Mouse (Mus musculus) megakaryocyte, embryonic 14.5 days (primary cell): ENCODE measurements around the gene Ptn. TPM values are rescaled to one million over a fixed set of nuclear protein-coding genes. Genes with fewer than 3 reads are reported as not detected.

ENCODE experiments used
- H3K27me3 ChIP-seq: replicated peaks from 2 replicates; pipeline ENCODE3; 2012; ENCODE audit warnings: inconsistent platforms
- H3K36me3 ChIP-seq: replicated peaks from 2 replicates; pipeline ENCODE3; 2012; ENCODE audit warnings: low read length, inconsistent platforms, mixed read lengths
- H3K4me1 ChIP-seq: 2 replicates; pipeline ENCODE4 v1.6.1; 2012; ENCODE audit warnings: inconsistent platforms
- H3K4me3 ChIP-seq: replicated peaks from 2 replicates; pipeline ENCODE3; 2012; ENCODE audit warnings: moderate library complexity, mild to moderate bottlenecking, inconsistent platforms
- H3K9me3 ChIP-seq: 2 replicates; pipeline ENCODE4 v1.6.1; 2012; ENCODE audit warnings: inconsistent platforms
- FLI1 ChIP-seq: IDR thresholded peaks from 2 replicates; pipeline ENCODE4 v1.6.1; 2012; ENCODE audit warnings: low read length, inconsistent platforms, mixed read lengths
- GATA1 ChIP-seq: IDR thresholded peaks from 3 replicates; pipeline ENCODE4 v1.6.1; 2012; ENCODE audit warnings: mixed read lengths, low read length, inconsistent platforms, borderline replicate concordance
- polyA plus RNA-seq: library from polyadenylated mRNA; stranded (reverse); fragments of >175 nt; gene quantifications from 2 replicates; pipeline ENCODE4 v1.2.3, GENCODE M21; 2012; ENCODE audit warnings: low replicate concordance; ENCODE audit not compliant: insufficient read depth

Gene Ptn
- polyA plus RNA-seq, 1 experiment = not detected

DNA sequence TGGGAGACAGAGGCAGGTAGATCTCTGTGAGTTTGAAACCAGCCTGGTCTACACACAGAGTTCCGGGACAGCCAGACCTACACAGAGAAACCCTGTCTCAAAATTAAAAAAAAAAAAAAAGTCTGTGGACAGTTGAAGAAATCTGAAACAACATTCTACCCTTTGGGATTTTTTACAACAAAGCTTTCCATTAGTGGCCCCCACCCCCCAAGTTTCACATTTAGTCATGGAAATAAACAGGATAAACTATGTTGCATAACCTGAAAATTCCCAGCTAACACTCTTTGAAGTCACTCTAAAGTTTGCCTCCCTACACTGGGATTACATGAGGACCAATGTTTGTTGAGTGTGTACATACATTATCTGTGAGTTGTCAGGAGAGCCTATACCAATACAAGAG, 28.7 kb upstream of the Ptn start:
- Histone ChIP-seq H3K36me3 (no peaks in the 10 kb centered on the region), H3K27me3 (no peaks in the 10 kb centered on the region), H3K9me3 (no peaks in the 10 kb centered on the region), H3K4me3 (no peak overlapping the region), H3K4me1 (no peaks in the 10 kb centered on the region)
- no peak for TF ChIP-seq GATA1
- TF ChIP-seq FLI1 = no peak

DNA sequence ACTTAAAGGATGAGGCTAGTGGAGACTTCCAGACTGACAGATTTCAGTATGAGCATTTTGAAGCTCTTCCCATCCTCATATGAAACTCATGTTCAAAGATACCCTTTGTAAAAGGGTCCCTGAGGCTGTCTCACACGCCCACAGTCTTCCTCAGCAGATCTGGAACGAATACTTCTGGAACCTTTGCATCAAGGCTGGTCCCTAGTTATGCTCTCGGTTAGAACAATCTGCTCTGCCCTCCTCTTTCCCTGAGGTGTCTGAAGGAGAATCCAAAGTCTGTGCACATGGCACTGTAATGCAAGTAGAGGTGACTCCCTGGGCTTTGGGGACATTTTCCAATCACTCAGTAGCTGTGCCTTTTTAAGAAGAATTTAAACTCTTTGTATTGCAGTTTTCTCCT, 25.3 kb upstream of the Ptn start:
- Histone ChIP-seq H3K4me1 (no peaks in the 10 kb centered on the region), H3K27me3 (no peaks in the 10 kb centered on the region), H3K4me3 (no peak overlapping the region), H3K9me3 (no peaks in the 10 kb centered on the region), H3K36me3 (no peaks in the 10 kb centered on the region)
- TF ChIP-seq GATA1 (no peak), FLI1 (no peak)

DNA sequence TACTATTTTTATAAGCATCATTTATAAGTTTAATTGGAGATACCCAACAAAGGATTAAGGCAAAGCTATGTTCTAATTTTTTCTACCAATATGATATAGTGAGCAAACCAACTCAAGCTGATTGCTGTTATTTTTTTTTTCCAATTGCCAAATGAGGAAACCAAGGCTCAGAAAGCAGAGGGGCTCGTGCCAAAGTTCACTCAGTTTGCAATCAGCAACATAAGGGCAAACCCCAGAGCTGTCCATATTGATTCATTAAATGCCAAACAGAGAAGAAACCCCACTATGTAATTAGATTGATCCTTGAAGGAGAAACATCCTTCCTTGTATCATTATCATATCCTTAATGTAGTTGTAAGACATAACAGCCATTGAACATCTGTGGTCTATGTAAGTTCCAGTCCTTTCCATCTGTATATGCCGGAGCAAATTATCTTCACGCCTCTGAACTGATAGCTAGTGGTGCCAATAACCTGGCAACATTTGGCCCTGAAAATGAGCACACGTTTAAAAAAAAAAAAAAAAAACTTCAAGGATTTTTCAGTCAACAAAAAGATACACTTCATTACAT, 24.8 kb upstream of the Ptn start:
- no peaks in the 10 kb centered on the region for H3K36me3 ChIP-seq
- TF ChIP-seq GATA1 (no peak), FLI1 (no peak)
- no peaks in the 10 kb centered on the region for H3K9me3 ChIP-seq
- H3K27me3 ChIP-seq = no peaks in the 10 kb centered on the region
- no peaks in the 10 kb centered on the region for H3K4me1 ChIP-seq
- H3K4me3 ChIP-seq = no peak overlapping the region

DNA sequence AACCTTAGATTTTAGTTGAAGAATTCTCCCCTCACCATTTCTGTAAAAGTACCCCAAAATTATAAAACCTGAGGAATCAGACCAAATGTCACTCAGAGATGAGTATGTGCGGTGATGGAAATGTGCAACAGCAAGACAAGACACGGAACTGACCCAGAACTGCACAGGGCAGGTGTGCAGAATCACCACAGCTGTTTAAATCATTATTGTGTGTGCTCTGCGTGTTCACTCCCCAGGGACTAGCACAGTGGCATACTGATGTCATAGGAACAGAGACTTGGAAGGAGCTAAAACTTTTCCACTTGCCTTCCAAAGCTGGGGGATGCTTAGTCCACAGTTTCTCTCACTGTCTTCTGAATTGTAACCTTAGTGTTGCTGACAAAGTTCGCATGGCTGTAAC, 22.7 kb upstream of the Ptn start:
- Histone ChIP-seq H3K4me3 (no peak overlapping the region), H3K4me1 (no peaks in the 10 kb centered on the region), H3K27me3 (no peaks in the 10 kb centered on the region), H3K9me3 (peaks cover 4% of the 10 kb centered on the region; the same call in 1 of the 2 replicates), H3K36me3 (no peaks in the 10 kb centered on the region)
- TF ChIP-seq FLI1 (no peak), GATA1 (no peak)

DNA sequence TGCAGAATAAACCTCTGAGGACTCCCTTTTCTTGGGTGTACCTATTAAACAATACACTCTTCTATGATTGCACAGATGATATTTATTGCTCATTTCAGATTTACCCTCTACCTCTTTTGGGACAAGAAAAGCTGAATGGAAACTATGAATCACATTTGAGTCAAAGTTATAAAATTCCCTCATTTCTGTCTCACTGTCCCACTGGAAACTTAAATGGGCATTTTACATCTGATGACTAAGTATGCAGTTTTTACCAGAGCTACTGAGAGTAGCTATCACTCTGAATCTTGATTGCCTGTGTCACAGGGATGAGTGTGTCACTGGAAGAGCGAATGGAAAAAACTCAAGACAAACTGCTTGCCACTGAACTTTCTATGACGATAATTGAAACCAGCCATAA, 22.2 kb upstream of the Ptn start:
- H3K4me3 ChIP-seq = no peak overlapping the region
- TF ChIP-seq FLI1 (no peak), GATA1 (no peak)

DNA sequence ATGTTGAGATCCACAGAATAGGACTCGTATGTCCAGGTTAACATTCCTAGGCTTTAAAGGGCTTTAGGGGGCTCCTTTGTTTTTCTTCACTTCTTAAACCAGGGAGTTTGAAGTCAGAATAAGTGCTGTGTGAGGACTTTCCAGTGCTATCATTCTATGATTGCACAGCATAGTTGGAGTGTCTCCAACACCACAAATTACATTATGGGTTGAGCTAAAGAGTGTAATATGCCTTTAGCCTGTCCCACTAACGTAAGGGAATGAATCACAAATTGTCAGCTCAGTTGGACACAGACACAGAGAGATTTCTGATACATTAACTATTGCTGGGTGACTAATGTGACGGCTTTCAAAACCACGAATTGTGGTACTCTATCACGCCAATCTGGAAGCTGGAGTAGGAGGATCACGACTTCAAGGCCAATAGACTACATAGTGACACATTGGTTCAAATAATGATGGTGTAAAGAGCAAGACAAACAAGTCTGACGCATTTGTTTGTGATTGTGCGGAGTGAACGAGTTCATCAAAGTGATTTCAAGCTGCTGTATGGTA, 20.4 kb upstream of the Ptn start:
- peaks cover 4% of the 10 kb centered on the region; the same call in 1 of the 2 replicates for H3K9me3 ChIP-seq
- TF ChIP-seq FLI1 (no peak), GATA1 (no peak)
- no peaks in the 10 kb centered on the region for H3K36me3 ChIP-seq
- no peak overlapping the region for H3K4me3 ChIP-seq
- no peaks in the 10 kb centered on the region for H3K27me3 ChIP-seq
- no peaks in the 10 kb centered on the region for H3K4me1 ChIP-seq

More for the DNA sequence above, 22.2 kb upstream of the Ptn start:
- Histone ChIP-seq H3K27me3 (no peaks in the 10 kb centered on the region), H3K9me3 (peaks cover 4% of the 10 kb centered on the region; the same call in 1 of the 2 replicates), H3K36me3 (no peaks in the 10 kb centered on the region), H3K4me1 (no peaks in the 10 kb centered on the region)

DNA sequence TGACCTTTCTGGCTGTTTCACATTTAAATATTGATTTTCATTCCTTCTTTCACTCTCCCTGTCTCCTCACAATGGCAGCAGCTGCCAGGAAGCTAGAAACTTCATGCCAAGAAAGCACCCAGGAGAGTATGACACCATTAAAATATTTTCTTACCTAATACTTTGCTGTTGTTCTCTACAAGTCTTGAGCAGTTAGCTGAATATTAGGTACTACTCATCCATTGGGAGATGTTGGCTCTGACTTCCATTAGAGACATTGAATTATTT, 9.7 kb upstream of the Ptn start:
- H3K27me3 ChIP-seq = no peaks in the 10 kb centered on the region
- H3K9me3 ChIP-seq = no peaks in the 10 kb centered on the region
- no peak for TF ChIP-seq FLI1
- no peak for TF ChIP-seq GATA1
- H3K4me1 ChIP-seq = no peaks in the 10 kb centered on the region
- H3K4me3 ChIP-seq = no peak overlapping the region
- H3K36me3 ChIP-seq = no peaks in the 10 kb centered on the region

DNA sequence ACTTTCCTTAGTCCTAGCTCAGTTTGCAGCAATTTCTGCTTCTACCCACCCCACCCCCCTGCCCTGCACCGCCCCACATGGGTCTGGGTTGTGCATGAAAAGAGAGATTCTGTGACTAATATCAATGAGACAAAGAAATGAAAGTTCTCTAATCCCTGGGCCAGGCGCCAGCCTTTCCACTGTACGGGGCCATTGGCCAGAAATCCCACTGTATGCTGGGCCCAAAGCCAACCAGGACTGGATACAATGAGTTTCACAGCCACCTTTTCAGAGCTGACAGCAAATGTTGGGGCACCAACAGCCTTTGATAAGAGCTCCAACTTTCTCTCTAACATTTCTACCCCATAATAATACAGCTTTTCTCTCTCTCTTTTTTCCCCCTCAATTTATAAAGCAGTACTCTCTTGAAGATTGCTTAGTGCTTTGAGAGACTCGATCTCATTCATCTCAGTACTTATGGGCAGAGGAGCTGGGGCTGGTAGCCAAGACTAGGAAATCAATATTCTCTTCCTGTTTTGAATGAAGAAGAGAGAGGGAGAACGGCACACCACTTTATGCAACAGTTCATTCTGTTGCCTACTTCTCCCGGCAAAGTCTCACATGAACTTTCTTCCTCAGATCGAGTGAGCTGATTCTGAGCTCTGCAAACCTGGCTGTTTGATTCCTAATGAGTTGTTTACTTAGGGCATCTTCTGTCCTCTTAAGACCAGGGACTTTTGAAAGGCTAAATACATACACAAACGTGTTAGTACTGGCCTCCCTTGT, 9.2 kb upstream of the Ptn start:
- Histone ChIP-seq H3K4me3 (no peak overlapping the region), H3K27me3 (no peaks in the 10 kb centered on the region), H3K36me3 (no peaks in the 10 kb centered on the region), H3K9me3 (no peaks in the 10 kb centered on the region), H3K4me1 (no peaks in the 10 kb centered on the region)
- TF ChIP-seq GATA1 (no peak), FLI1 (no peak)

DNA sequence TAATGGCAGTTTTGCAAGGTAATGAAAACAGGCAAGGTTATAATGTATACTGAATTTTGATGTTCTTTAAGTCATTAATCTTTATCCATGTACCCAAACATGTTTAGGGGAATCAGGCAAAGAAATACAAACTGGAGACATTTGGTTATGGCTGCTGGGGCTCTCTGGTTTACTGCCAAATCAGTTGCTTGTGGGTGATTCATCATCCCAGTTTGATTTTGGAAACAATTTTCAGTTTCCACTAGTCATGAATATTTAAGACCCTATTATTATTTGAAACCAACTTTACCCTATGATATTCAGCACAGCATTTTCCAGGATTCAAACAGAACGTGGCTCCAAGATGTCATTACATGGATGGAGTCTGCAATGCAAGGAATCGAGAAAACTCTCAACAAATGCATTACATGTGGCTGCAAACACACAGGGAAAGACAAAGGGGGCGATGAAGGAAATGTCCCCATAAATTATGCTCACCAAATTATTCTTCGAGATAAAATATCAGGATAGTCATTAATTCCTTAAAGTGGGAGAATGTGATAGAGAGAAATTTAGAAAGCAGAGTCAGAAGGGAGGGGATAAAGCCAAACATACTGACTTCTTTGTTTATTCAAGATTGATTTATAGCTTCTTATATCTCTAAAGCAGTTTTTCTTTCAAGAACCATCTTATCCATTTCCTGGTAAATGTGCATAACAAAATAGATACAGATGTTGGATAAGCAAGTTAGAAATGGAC, 8.4 kb upstream of the Ptn start:
- no peaks in the 10 kb centered on the region for H3K36me3 ChIP-seq
- no peaks in the 10 kb centered on the region for H3K27me3 ChIP-seq
- no peak overlapping the region for H3K4me3 ChIP-seq
- TF ChIP-seq FLI1 (no peak), GATA1 (no peak)
- H3K4me1 ChIP-seq = no peaks in the 10 kb centered on the region
- H3K9me3 ChIP-seq = no peaks in the 10 kb centered on the region

DNA sequence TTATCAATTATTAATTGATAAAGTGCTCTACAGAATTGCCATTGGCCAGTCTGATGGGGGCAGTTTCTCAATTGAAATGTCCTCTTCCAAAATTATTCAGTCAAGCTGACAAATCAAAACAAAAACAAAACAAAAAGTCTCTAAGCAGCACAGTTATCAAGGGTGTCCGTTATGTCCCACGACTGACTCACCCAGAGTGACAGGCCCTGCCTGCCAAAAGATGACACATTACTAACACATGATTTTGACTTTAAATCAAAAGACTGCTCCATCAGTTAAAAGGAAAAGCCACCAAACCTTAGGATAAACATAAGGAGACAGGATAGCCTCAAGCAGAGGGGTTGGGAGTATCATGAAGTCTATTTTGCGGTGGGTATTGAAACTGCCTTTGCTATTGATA, 6.6 kb upstream of the Ptn start:
- Histone ChIP-seq H3K4me3 (no peak overlapping the region), H3K36me3 (no peaks in the 10 kb centered on the region), H3K9me3 (no peaks in the 10 kb centered on the region), H3K4me1 (no peaks in the 10 kb centered on the region), H3K27me3 (no peaks in the 10 kb centered on the region)
- no peak for TF ChIP-seq GATA1
- TF ChIP-seq FLI1 = no peak
